In genomic region chr4:8926642-8927275, GRCm38 (mm10) we compare ENCODE assay signal across 15 mouse cellular contexts.
DNase-seq lines count a peak whose midpoint lies in the region; ATAC-seq lines count a peak whose summit lies in the region.
"Had no signal": no experiment of that assay in that cellular context is flagged by ENCODE, and none has a peak within 500 bp of the region (broad histone marks: within the 10 kb centered on the region; RNA-seq: fewer than 3 reads in every experiment).

No protein-coding gene starts in this region.

- no peaks in the 10 kb centered on the region for H3K36me3 ChIP-seq in forebrain, embryonic 16.5 days (ENCODE audit: control insufficient read depth, insufficient read depth)
- H3K36me3 ChIP-seq: embryonic facial prominence, embryonic 15.5 days; hindbrain, embryonic 15.5 days; liver, embryonic 13.5 days had no signal

- WGBS in forebrain, embryonic 16.5 days = 45% methylated on average over 9 of the region's 9 CpGs

- peaks cover 20% of the 10 kb centered on the region for H3K4me1 ChIP-seq in forebrain, embryonic 16.5 days (replicated peaks; ENCODE audit: control insufficient read depth, insufficient read depth, low read length)

- DNase-seq in 416B (ENCODE audit: low read depth) = peak; percentile 37
- DNase-seq in A20 (ENCODE audit: low read depth, low spot score) = peak; percentile 74
- DNase-seq in induced T-regulatory cell, adult 2 months (ENCODE audit: low read depth) = peak; percentile 91
- DNase-seq in spleen, postnatal 36 days (ENCODE audit: low spot score in 2 of 2) = peak; percentile 78 to 84
- no peak for DNase-seq in gastrocnemius, adult 18-20 months (ENCODE audit: low spot score)
- DNase-seq in layer of hippocampus, postnatal 14 days (ENCODE audit: low spot score in 2 of 2) = no peak
- DNase-seq: cerebellum, adult 8-10 months; kidney, postnatal 36 days; liver, embryonic 13.5 days; right cerebral cortex, postnatal 4 days had no signal

- H3K9ac ChIP-seq in forebrain, embryonic 16.5 days (replicated peaks; ENCODE audit: low read depth, low read length) = no peak overlapping the region
- H3K9ac ChIP-seq: embryonic facial prominence, embryonic 15.5 days; hindbrain, embryonic 15.5 days; liver, embryonic 13.5 days had no signal

- H3K4me2 ChIP-seq in forebrain, embryonic 16.5 days (ENCODE audit: low read length) = no peak overlapping the region
- H3K4me2 ChIP-seq: embryonic facial prominence, embryonic 15.5 days; hindbrain, embryonic 15.5 days; liver, embryonic 13.5 days; midbrain, embryonic 11.5 days had no signal

- no peaks in the 10 kb centered on the region for H3K27me3 ChIP-seq in forebrain, embryonic 16.5 days (replicated peaks; ENCODE audit: control insufficient read depth, insufficient read depth, low read length)
- H3K27me3 ChIP-seq: hindbrain, embryonic 15.5 days had no signal

- no peak overlapping the region for H3K4me3 ChIP-seq in forebrain, embryonic 16.5 days (replicated peaks; ENCODE audit: low read length)
- H3K4me3 ChIP-seq: embryonic facial prominence, embryonic 15.5 days; heart, adult 2 months; hindbrain, embryonic 15.5 days; liver, embryonic 13.5 days had no signal

- H3K27ac ChIP-seq in forebrain, embryonic 16.5 days (ENCODE audit: low read length) = no peak overlapping the region
- H3K27ac ChIP-seq: embryonic facial prominence, embryonic 15.5 days; heart, adult 2 months; hindbrain, embryonic 15.5 days; liver, embryonic 13.5 days had no signal

- H3K9me3 ChIP-seq in forebrain, embryonic 16.5 days (ENCODE audit: control insufficient read depth, low read length) = no peaks in the 10 kb centered on the region
- H3K9me3 ChIP-seq: embryonic facial prominence, embryonic 15.5 days; hindbrain, embryonic 15.5 days; liver, embryonic 13.5 days had no signal

- no peak for ATAC-seq in forebrain, embryonic 16.5 days

Comparison
In these comparisons a context has a peak if more than half of its experiments do, and no peak if none do; other contexts are left out.
1. DNase-seq: peak in 416B (single experiment), A20 (single experiment), induced T-regulatory cell, adult 2 months (single experiment) and spleen, postnatal 36 days (2 of 2); none in gastrocnemius, adult 18-20 months (single experiment) and layer of hippocampus, postnatal 14 days (0 of 2).